Mouse (Mus musculus): ENCODE results near the gene Cnih3.

Gene Cnih3

GRCm38 (mm10) chr1:181352367-181353199 is at the start of gene Cnih3:
Gene Cnih3 (plus strand): TSS chr1:181352628.
- peak; percentile 46 to 50 for DNase-seq

- no peak for DNase-seq
Observed at GRCm38 (mm10) chr1:181307981-181308380, 44.4 kb upstream of the Cnih3 start.

- no peak for DNase-seq
Observed at GRCm38 (mm10) chr1:181310712-181311111, 41.7 kb upstream of the Cnih3 start.

GRCm38 (mm10) chr1:181312115-181313045 is 40.0 kb upstream of the Cnih3 start:
- DNase-seq, result no peak

GRCm38 (mm10) chr1:181313046-181313415 is 39.4 kb upstream of the Cnih3 start:
- no peak for DNase-seq

- DNase-seq, result no peak
Observed at GRCm38 (mm10) chr1:181314301-181314700, 38.1 kb upstream of the Cnih3 start.

- no peak for DNase-seq
Observed at GRCm38 (mm10) chr1:181315350-181315749, 37.1 kb upstream of the Cnih3 start.

- no peak for DNase-seq
Observed at GRCm38 (mm10) chr1:181316571-181316970, 35.9 kb upstream of the Cnih3 start.

- no peak for DNase-seq
Observed at GRCm38 (mm10) chr1:181319466-181319865, 33.0 kb upstream of the Cnih3 start.

- DNase-seq, result no peak
Observed at GRCm38 (mm10) chr1:181321149-181321548, 31.3 kb upstream of the Cnih3 start.

GRCm38 (mm10) chr1:181323134-181323533 is 29.3 kb upstream of the Cnih3 start:
- no peak for DNase-seq

- DNase-seq, result no peak
Observed at GRCm38 (mm10) chr1:181327137-181327536, 25.3 kb upstream of the Cnih3 start.

GRCm38 (mm10) chr1:181327636-181328420 is 24.6 kb upstream of the Cnih3 start:
- no peak for DNase-seq

GRCm38 (mm10) chr1:181329110-181329509 is 23.3 kb upstream of the Cnih3 start:
- DNase-seq, result no peak

- DNase-seq, result no peak
Observed at GRCm38 (mm10) chr1:181332597-181332996, 19.8 kb upstream of the Cnih3 start.

GRCm38 (mm10) chr1:181334329-181335018 is 18.0 kb upstream of the Cnih3 start:
- DNase-seq, result no peak

GRCm38 (mm10) chr1:181335019-181335365 is 17.4 kb upstream of the Cnih3 start:
- no peak for DNase-seq

GRCm38 (mm10) chr1:181335388-181335787 is 17.0 kb upstream of the Cnih3 start:
- no peak for DNase-seq

GRCm38 (mm10) chr1:181336857-181337256 is 15.6 kb upstream of the Cnih3 start:
- DNase-seq, result no peak

GRCm38 (mm10) chr1:181339106-181339505 is 13.3 kb upstream of the Cnih3 start:
- no peak for DNase-seq

GRCm38 (mm10) chr1:181345547-181345946 is 6.9 kb upstream of the Cnih3 start:
- no peak for DNase-seq

GRCm38 (mm10) chr1:181352043-181352366 is 423 bp upstream of the Cnih3 start:
- no peak for DNase-seq

Measured in cerebellum, postnatal 14 days (tissue).